Mouse (Mus musculus) layer of hippocampus, adult 9-10 months (tissue): ENCODE results near the gene Dnaaf3.

Experiments
- DNase-seq: peaks from one replicate; pipeline ENCODE4 v3.0.0; 2022; ENCODE audit warnings: low spot score

Dnaaf3 gene

DNA sequence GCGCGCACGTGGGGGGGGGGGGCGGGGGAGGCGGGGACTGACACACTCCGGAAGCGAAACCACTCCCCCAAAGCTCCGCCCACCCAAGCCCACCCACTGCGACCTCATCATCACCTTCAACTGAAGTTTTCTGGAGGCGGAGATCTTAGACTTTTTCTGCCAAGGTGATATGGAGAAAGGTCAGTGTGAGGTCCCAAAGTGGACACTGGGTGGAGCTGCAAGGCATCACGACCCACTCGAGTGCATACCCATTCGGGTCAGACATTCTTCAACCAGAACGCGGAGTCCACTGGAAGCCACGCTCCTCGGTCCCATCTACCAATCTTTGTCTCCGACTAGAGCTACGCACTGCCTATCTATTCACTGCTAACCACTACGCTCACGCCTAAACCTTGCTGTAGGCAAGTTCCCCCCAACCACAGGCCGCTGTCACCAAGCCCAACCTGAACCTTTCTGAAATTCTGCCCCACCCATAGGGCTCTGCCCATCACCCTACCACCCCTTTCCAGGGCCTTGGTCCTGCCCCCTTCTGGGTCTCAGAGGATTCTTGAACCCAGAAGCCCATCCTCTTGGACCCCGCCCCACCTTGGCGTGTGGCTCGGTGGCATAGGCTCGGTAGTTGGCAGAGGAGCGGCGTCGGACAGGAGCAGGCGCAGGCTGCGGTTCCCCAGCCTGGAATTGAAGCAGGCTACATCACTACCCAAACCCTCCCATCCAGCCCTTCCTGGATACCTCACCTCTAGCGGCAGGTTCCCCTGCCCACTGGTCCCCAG is 10.8 kb downstream of the Dnaaf3 start:
- DNase-seq, result no peak

DNA sequence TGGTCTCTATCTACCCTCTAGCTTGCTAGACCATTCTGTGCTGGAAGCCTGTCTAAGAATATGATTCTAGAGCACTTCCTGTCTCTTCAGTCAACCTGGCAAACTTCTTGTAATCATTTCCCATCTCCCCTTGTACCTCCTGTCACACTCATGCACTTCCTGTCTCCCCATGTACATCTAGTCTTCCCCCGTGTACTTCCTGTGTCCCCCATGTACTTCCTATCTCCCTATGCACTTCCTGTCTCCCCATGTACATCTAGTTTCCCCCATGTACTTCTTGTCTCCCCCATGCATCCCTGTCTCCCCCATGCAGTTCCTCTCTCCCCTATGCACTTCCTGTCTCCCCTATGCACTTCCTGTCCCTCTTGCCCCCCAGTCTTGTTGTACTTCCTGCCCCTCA is 13.8 kb downstream of the Dnaaf3 start:
- no peak for DNase-seq

DNA sequence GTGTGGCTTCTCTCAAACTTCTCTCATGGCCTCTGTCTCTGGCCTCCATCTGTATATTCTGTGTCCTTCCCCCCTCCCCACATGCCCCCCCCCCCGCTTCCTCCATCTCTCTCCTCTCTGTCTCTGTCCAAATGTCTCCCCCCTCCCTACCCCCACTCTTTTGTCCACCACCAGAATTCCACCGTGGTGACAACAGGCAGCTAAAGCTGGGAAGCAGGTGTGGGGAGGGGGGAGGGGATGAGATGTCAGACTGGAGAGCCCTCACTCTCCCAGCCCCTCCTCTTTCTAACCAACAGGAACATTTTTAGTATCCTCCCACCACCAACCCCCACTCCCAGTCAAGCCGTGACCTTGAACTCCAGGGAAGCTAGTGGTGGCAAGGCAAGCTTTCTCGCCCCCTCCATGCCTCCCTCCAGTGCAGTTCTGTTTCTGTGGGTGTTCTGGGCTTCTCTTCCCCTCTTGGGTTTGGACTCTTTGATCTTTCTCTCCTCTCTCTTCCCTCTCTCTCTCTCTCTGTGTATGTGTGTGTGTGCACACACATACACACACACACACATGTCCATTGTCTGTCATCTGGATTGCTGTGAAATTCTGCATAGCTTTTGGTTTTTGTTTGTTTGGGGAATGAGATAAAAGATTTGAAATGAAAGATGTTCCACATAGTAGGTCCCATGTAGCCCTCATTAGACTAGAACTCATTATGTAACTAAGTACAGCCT is 15.8 kb downstream of the Dnaaf3 start, which contains the start of gene Tnnt1:
TSS of gene Tnnt1 (minus strand) at position 51 of the 719 bp plus-strand sequence.
- no peak for DNase-seq

DNA sequence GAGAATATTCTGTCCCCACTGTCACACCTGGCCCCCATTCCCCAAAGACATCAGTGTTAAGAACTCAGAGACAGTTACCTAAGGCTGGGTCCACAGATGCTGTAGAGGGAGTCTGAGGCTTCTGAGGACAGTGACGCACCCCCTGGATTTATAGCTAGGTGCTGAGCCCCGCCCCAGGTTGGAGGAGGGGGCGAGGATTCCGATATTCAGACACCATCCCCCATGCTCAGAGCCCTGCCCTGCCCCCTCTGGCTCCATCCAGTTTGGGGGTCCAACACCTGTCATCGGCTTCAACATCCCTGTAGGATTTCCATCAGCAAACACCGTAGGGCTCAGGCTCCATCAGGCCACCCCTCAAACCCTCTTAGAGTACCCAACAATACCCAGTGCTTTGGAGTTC is 16.4 kb downstream of the Dnaaf3 start:
- no peak for DNase-seq

DNA sequence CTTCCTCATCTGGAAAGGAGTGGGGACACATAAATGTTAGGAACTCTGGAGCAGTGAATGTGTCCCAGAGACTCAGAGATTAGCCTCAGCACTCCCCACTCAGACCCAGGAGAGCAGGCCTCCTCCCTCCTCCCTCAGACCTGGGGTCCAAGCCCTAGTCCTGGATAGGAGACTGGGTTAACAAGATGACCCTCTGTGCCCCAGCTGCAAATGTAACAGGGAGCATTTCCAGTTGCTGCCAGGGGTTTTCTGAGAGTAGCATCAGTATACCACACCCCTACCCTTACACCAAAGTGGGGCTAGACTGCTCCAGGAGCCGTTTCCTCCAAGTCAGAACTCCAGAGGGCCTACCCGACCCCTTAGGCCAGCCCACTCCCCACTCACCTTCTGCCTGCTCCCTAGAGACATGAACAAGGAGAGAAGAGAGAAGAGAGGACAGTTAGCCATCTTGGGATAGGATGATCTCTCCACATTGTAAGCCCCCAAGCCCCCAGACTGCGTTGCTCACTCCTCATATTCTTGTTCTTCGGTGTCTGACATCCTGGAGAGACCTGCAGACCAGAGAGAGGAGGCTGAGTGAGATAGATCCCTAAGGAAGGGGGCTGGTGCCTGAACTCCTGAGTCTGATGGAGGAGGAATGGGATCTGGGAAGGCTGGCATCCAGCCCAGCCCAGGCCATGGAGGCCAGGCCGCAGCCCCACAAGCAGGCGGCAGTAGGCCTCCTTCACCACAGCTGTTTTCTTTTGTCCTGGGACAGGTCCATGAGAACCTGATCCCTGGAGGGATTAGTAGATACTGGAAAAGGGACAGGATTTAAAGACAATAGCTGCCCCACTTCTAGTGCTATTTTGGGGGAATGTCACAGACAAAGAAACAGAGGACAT is 18.2 kb downstream of the Dnaaf3 start:
- no peak for DNase-seq

DNA sequence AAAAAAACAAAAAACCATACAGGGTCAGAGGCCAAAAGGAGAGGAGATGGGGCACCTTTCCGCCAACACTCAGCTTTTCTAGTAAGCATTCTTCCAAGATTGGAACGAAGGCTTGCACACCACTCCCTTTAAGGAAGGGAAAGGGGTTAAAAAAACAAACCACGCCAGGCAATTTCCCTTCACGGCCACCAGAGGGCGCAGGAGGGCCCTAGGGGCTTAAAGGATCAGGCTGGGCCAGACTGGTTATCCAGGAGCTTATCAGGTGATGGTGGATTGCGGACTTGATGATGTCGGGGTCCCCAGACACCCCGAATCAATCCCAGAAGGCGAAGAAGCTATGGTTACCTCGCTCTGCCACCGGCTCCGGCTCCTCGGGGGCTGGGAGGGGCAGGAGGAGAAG is 19.0 kb downstream of the Dnaaf3 start:
- DNase-seq, result no peak

DNA sequence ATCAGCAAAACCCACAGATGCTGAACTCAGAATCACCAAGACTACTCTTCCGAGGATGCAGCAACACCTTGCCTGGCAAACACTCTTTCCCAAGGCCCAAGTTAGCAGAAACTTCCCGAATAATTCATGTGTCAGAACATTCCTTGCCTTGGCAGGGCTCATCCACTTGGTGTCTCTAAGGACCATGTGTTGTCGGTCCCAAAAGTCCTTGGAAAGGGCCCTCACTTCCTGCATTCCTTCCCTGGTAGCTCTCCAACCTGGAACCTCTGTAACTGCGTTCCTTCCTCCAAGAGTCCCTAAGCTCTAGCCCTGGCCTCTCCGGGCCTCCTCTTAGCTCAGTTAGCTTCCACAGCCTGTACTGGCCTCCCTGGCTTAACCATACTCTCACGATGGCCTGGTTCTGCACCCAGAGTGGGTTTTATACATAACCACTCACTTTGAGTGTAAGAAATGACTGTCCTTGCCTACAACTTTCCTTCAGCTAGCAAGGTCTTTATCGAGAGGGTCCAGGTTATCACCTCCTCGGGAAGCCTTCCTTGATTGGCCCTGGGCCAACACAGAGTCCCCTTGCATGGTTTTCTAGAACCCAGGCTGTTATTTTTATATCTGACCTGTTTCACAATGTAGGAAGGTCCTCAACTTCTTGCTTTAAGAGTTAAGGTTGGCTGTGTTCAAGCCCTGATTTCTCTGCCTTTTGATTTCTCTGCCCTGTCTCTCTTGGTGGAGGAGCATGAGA is 20.6 kb downstream of the Dnaaf3 start:
- no peak for DNase-seq

DNA sequence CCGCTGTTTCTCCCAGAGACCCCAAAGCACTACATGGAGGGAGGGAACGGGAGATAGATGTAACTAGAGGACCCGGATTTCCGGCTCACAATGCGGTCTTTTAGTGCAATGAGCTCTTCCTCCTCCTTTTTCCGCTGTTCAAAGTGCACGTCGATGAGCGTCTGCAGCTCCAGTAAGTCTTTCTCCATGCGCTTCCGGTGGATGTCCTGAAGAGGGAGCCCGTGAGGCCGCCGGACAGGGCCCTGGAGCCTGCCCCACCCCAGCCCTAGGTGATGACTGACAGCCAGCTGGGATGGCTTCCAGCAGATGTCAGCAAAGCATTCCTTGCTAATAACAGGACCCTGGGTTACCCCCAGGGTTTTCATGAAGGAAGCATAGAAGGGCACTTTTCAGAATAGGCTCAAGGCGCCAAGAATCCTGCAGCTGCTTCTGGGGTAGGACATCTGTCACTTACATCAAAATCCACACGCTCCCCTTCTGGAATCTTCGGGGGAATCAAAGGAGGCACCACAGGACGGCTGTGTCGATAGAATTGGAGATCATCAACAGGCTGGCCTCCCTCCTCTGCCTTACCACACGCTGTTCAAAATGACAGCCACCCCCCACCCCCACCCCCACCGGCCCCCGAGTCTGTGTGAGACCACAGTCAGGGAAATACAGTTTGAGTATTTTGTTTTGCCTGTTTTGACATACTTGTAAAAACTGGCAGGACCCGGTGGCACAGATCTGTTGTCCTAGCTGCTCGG is 22.2 kb downstream of the Dnaaf3 start:
- no peak for DNase-seq

DNA sequence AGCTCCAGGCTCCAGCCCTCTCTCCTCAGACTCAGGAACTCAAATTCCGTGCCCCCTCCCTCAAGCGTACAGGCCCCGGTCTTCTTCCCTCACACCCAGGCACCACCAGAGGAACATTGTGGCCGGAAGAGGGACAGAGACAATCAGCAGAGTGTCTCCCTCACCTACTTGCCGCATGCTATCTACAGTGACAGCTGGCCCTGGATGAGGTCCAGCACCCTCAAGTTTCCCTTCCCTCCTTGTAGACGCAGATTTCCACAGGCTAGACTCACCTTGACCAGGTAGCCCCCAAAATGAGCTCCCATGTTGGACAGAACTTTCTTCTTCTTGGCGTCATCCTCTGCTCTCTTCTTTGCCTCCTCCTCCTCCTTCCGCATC is 23.5 kb downstream of the Dnaaf3 start:
- no peak for DNase-seq

DNA sequence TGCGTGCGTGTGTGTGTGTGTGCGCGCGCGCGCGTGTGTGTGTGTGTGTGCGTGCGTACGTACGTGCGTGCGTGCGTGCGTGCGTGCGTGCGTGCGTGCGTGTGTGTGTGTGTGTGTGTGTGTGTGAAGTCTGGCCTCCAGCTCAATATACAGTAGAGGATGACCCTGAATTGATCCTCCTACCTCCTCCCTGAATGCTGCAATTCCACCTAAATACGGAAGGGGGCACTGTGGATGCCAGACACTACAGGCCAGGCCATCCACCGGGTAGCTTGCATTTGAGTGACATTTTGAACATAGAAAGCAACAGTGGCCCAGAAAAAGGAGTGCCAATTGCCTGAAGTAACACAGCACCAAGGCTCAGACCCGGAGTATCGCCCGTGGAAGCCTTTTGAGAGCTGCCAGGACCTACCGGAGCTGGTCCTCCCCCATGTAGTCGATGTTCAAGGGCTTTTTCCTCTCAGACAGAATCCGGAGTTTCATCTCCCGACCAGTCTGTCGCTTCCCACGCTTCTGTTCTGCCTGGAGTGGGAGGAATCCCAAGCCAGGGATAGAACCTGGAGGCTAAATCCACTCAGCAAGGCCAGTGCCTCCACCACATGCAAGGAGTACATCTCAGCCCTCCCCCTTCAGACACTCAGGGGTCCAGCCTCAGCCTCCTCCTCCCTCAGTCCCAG is 24.1 kb downstream of the Dnaaf3 start:
- no peak for DNase-seq

DNA sequence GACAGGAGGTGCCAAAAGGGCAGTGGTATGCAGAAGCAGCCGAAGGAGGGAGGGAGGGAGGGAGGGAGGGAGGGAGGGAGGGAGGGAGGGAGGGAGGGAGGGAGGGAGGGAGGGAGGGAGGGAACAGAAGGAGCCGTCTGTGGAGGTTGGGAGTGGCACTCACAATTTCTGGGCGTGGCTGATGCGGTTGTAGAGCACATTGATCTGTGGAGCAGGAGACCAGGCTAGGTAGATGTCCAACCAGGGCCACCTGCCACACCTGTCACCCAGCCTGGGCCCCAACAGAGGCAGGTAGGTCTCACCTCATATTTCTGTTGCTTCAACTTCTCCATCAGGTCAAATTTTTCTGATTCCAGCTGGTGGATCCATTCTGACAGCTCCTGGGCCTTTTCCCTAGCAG is 25.0 kb downstream of the Dnaaf3 start:
- DNase-seq, result no peak

DNA sequence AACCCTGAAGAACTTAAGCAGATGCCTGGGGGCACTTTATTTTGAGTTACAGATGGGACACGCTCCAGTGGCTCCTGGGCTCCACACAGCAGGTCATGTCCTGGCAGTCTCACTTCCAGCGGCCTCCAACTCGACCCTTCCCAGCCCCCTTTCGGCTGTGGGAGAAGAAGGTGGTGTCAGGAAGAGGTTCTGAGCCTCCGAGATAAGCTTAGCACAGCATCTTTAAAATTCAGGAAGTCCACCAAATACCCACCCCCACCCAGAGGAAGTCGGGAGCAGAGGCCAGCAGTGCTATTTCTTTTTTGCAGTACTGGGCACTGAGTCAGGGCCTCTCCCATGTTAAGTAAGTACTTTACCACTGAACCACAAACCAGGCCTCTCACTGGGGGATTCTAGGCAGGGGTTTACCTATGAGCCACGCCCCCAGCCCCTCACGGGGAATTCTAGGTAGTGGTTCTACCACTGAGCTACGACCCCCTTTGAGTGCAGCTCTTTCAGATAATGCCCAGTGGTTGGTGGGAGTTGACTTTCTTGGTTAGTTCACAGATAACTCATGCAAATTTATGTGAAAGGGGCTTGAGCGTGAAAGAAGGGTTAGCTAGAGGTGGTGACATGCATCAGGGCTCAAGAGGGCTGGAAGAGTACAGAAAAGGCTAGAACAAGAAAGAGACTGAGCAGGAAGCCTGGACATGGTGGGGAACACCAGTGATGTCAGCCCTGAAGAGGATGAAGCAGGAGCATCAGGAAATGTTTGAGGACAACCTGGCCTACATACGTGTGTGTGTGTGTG is 27.4 kb downstream of the Dnaaf3 start:
- DNase-seq, result no peak

DNA sequence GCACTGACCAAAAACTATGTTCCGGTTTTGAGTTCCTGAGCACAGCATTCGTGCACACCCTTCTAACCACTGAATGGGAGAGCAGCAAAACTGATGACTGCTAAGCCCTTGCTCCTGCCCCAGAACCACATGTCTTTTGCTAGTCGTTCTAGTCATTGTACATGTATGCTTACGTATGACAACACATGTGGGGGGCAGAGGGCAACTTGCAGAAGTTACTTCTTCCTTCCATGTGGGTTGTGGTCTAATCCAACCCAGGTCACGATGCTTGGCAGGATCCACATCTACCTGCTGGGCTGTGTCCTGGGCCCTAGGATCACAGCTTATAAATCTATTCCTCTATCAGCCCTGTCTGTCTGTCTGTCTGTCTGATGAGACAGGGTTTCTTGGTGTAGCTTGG is 28.4 kb downstream of the Dnaaf3 start:
- DNase-seq, result no peak

DNA sequence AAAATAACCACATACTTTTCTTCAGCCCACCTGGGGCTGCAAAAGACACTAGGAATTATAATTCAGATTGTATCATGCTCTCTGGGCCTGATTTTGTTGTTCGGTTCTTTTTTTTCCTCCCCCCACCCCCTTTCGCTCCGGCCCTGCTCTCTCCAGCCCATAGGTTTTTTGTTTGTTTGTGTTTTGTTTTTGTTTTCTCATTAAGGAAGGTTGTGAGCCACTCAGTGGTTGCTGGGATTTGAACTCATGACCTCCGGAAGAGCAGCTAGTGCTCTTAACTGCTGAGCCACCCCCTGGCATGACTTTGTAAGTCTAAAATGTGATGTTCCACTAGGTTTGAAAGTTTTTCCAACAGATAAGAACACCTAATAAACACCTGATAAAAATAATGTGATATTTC is 29.2 kb downstream of the Dnaaf3 start:
- no peak for DNase-seq

DNA sequence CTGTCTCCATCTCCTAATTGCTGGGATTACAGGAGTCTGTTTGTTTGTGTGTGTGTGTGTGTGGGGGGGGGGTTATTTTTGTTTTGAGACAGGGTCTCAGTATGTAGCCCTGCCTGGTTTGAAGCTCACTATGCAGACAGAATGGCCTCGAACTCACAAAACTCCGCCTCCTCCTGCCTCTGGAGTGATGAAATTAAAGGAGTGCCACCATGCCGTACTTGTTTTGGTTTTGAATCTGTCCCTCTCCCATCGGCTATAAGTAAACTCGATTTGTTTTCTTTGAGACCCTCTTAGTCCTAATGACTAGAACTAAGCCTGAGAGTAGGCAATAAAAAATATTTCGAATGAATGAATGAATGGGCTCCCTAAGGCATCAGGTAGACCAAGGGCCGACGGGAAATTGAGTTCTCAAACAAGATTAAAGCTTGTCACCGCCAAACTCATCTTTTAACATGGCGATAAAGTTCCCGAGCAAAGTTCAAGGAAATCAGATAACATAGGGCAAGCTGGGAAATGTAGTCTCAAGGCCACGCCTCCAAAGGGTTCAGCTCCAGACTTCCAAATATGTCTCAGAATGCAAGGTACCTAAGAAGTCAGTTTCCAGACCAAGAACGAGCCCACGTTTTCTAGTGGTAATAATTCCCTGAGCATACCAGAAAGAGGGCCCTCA is 29.7 kb downstream of the Dnaaf3 start:
- peak; percentile 84 for DNase-seq

DNA sequence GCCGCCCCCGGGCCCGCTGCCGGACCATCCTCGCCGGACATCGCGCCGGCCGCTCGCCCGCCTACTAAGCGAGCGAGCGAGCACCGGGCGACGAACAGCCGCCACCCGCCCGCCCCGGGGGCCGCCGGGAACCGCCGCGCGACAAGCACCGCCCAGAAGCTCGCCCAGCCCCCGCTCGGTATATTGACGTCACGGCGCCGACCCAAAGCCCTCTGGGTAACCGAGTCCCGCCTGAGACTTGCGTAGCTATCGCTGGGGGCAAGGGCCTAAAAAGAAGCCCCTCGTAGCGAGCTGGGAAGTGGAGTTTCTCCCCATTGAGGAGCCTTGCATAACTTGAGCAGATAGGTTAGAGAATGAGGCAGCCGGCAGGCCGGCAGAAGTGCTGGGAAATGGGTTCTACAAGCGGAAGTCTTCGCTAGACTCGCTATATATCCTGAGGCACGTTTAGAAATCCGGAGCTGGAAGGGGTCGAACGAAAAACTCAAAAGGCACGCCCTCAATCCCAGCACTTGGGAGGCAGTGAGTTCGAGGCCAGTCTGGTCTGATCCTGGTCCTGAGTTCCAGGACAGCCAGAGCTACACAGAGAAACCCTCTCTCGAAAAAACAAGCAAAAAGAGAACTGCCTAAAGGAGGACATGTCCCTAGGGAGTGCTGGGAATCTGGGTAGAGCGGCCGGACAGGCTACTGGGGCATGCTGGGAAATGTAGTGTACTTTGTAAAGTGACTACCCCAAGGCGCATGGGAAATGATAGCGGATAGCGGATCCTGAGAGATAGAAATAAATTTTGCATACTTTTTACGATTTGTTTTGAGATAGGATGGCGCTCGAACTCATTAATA is 30.5 kb downstream of the Dnaaf3 start, which contains the start of gene Ppp1r12c:
TSS of gene Ppp1r12c (minus strand) at position 123 of the 840 bp plus-strand sequence.
- DNase-seq, result peak; percentile 83

DNA sequence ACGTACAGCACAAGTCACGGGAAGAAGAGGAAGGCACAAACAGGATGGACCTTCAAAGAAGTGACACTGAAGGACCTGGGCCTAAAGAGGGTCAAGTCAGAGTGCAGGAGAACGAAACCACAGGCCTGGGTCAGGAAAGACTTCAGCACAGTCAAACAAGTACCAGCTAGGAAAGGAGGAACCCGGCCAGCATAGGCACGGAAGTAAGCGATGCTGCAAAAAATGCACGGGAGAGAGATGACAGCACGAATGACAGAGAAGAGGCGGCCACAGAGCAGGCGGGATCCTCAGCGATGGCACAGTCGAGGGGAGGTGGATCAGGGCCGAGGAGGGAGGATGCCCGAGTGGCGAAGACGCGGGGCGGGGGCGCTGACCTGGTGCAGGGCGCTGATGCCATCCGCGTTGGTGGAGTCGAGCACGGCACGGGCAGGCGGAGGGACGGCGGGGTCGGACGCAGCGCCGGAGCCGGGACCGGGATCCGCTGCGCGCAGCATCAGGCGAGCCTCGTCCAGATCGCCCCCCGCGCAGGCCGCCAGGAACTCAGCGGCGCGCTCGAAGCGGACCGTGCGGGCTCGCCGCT is 31.3 kb downstream of the Dnaaf3 start:
- no peak for DNase-seq

DNA sequence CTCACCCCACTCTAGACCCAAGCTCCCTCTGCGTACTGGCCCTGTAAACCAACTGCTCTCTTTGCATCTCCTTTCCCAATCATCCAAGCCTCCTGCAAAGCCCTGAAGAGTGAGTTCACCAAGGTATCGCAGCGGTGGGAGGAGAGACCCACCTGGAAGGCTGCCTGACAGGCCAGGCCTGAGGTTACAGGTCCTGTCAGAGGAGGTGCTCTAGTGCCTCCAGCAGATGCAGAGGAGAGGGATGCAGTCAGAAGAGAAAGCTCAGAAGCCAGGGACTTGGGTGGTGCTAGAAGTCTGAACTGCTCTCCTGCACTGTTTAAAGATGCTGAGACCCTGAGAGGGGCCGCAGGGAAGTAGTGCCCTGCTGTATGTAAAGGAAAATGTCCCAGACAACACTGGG is 33.2 kb downstream of the Dnaaf3 start:
- no peak for DNase-seq
